Mouse (Mus musculus) limb, embryonic 13.5 days (tissue): ENCODE data around the gene 4921501E09Rik. TPM values are rescaled to one million over a fixed set of nuclear protein-coding genes. Genes with fewer than 3 reads are reported as not detected.
"Not testable (repeated sequence)": the region's sequence is repeated elsewhere in the genome, so short reads cannot be mapped to it uniquely, and the experiment has no call there.

Experiments
- ATAC-seq: fragments of 200-750 bp; cut with Nextera tagmentation; 2 replicates; pipeline ENCODE4 v1.8.0; 2017; ENCODE audit warnings: low read depth, moderate number of reproducible peaks, moderate TSS enrichment; ENCODE audit not compliant: low FRiP score
- H3K27ac ChIP-seq: fragments of 300-500 bp; sonication (generic); 2 replicates; pipeline ENCODE4 v1.5.1; 2015; ENCODE audit warnings: inconsistent platforms, mild to moderate bottlenecking, moderate library complexity
- H3K27me3 ChIP-seq: fragments of 300-500 bp; sonication (generic); 2 replicates; pipeline ENCODE4 v1.6.1; 2015; ENCODE audit warnings: mild to moderate bottlenecking, inconsistent platforms
- H3K36me3 ChIP-seq: fragments of 300-500 bp; sonication (generic); 2 replicates; pipeline ENCODE4 v1.6.1; 2015; ENCODE audit warnings: inconsistent platforms, mild to moderate bottlenecking, moderate library complexity
- H3K4me1 ChIP-seq: fragments of 300-500 bp; sonication (generic); 2 replicates; pipeline ENCODE4 v1.6.1; 2015; ENCODE audit warnings: inconsistent platforms
- H3K4me2 ChIP-seq: fragments of 300-500 bp; sonication (generic); replicated peaks from 2 replicates; pipeline ENCODE4 v1.6.1; 2015; ENCODE audit warnings: inconsistent platforms, mild to moderate bottlenecking, moderate library complexity
- H3K4me3 ChIP-seq: fragments of 300-500 bp; sonication (generic); 2 replicates; pipeline ENCODE4 v1.5.1; 2015; ENCODE audit warnings: moderate library complexity, mild to moderate bottlenecking, inconsistent platforms
- H3K9ac ChIP-seq: fragments of 300-500 bp; sonication (generic); 2 replicates; pipeline ENCODE4 v1.6.1; 2015; ENCODE audit warnings: mild to moderate bottlenecking, inconsistent platforms
- H3K9me3 ChIP-seq: fragments of 300-500 bp; sonication (generic); 2 replicates; pipeline ENCODE4 v1.6.1; 2016; ENCODE audit warnings: inconsistent platforms
- WGBS: fragments of 180-500 bp; shearing (Covaris S2); methylation state at CpG from one replicate; pipeline ENCODE4 v1.1.7; 2015; 5-methylcytosine and 5-hydroxymethylcytosine counted together
- polyA plus RNA-seq: library from polyadenylated mRNA; unstranded; fragments of >200 nt; fragmentation: Nextera tagmentation; extraction: Ambion mirVana; gene quantifications from 2 replicates; pipeline ENCODE4 v1.2.1, GENCODE M21; 2015

4921501E09Rik gene
- not detected in 2 replicates for polyA plus RNA-seq

DNA sequence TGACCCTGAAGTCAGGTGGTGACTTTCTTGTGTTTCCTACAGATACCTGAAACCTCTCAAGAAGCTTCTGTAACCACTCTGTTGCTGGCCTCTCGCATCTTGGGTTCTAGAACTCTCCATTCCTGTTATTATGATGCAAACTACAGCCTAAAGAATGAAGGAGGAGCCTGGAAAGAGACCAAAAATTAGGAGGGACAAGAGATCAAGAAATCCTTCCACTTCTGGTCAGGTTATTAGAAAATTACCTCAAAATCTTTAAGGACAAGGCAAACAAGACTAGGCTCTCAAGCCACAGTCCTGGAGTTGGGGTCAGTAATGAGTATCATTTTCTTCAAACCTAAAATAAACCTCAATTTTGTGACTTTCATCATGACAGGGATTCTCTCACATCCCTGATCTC, at the start of gene 4921501E09Rik:
Gene 4921501E09Rik, minus strand, starts transcription at position 101 of the 400 bp plus-strand sequence.
- no peak within 1 kb of the TSS for H3K4me2 ChIP-seq
- H3K27ac ChIP-seq = no peak within 1 kb of the TSS
- no peaks in the 10 kb centered on the region for H3K36me3 ChIP-seq
- ATAC-seq = no peak
- H3K4me1 ChIP-seq = no peaks in the 10 kb centered on the region
- WGBS = 32% methylated on average over 1 of the region's 1 CpGs
- no peaks in the 10 kb centered on the region for H3K9me3 ChIP-seq
- no peak within 1 kb of the TSS for H3K9ac ChIP-seq
- no peaks in the 10 kb centered on the region for H3K27me3 ChIP-seq
- H3K4me3 ChIP-seq = no peak within 1 kb of the TSS

DNA sequence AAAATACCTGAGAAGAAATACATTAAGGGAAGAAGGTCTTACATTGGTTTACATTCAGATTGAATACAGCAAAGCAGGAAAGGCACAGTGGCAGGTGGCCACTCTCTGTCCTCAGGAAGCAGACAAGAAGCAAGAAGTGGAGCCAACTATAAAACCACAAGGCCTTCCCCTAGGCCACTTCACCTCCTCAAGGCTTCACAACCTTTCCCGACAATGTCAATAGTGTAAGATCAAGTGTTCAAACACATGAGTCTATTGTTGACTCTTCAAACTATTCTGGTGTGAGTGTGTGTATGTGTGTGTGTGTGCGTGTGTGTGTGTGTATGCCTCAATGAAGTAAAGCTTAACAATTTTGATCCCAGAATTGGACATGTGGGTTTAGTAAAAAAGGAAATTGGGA, 29.5 kb upstream of the 4921501E09Rik start:
- Histone ChIP-seq H3K27ac (no peak overlapping the region), H3K27me3 (no peaks in the 10 kb centered on the region), H3K9ac (no peak overlapping the region), H3K4me3 (no peak overlapping the region), H3K36me3 (no peaks in the 10 kb centered on the region; the same call in 1 of the 2 replicates), H3K4me2 (no peak overlapping the region), H3K9me3 (no peaks in the 10 kb centered on the region), H3K4me1 (peaks cover 8% of the 10 kb centered on the region)
- no peak for ATAC-seq
- 87% methylated on average over 2 of the region's 2 CpGs for WGBS

DNA sequence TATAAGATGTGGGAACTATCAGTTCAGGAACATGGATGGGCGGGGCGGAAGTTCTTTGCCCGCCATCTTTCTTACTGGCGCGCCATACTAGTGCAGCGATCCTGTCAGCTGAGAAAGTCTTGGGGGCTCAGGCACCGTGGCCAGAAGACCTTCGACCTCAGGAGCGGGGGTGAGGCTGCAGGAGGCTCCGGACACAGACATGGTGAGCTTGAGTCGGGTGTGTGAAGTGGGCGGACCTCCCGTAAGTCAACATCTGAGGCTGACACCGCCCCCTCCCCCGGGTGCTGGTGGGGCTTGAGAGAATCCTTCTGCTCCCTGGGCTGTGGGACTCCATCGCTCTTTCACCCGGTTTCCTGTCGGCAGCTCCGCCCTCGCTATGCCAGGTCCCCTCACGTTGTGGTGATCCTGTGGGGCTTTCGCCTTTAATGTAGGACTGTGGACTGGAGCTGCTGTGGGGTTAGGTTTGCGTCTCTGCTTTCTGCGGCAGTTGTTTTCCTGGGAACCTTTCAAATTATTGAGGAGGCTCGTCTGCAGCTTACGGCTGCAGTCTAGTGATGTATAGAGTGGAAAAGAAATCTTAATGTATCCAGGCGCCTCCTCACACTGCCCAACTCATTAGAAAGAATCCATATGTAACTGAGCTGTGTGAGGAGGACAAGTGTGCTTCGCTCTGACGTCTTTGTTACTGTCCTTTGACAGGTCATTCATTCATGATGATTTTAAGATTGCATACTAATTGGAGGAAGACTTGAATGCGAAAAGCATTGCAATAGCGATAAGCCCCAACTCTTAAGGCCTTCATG, 24.7 kb upstream of the 4921501E09Rik start:
- no peaks in the 10 kb centered on the region for H3K27me3 ChIP-seq
- ATAC-seq = peak; percentile 72; the same call in 1 of the 2 replicates
- H3K9ac ChIP-seq = peak overlapping the region; percentile 78
- no peaks in the 10 kb centered on the region for H3K9me3 ChIP-seq
- WGBS = 4% methylated on average over 31 of the region's 31 CpGs
- H3K4me2 ChIP-seq = peak overlapping the region; percentile 78
- H3K27ac ChIP-seq = peak overlapping the region; percentile 85
- H3K4me3 ChIP-seq = peak overlapping the region; percentile 62
- peaks cover 12% of the 10 kb centered on the region for H3K4me1 ChIP-seq
- H3K36me3 ChIP-seq = no peaks in the 10 kb centered on the region; the same call in 1 of the 2 replicates

DNA sequence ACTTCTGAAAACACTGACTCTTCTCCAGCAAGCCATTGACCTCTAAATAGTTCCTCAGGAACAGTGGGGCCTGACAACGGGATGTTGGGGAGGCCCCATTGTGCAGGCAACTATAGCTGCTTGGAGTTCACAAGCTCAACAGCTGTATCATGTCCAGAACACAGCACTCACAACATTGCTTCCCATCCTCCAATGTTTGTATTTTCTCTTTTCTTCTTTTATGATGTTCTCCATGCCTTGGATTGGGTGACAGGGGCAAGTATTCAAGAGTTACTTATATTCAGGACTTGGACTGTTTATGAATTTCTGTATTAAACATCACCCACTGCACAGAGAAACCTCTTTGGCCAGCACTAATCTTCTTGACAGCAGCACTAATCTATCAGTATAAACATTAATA, 23.8 kb upstream of the 4921501E09Rik start:
- Histone ChIP-seq H3K27ac (no peak overlapping the region), H3K4me2 (no peak overlapping the region), H3K36me3 (no peaks in the 10 kb centered on the region; the same call in 1 of the 2 replicates), H3K9ac (no peak overlapping the region), H3K4me3 (no peak overlapping the region), H3K27me3 (no peaks in the 10 kb centered on the region), H3K9me3 (no peaks in the 10 kb centered on the region), H3K4me1 (peaks cover 12% of the 10 kb centered on the region)
- WGBS = 100% methylated on average over 1 of the region's 1 CpGs
- ATAC-seq = no peak

DNA sequence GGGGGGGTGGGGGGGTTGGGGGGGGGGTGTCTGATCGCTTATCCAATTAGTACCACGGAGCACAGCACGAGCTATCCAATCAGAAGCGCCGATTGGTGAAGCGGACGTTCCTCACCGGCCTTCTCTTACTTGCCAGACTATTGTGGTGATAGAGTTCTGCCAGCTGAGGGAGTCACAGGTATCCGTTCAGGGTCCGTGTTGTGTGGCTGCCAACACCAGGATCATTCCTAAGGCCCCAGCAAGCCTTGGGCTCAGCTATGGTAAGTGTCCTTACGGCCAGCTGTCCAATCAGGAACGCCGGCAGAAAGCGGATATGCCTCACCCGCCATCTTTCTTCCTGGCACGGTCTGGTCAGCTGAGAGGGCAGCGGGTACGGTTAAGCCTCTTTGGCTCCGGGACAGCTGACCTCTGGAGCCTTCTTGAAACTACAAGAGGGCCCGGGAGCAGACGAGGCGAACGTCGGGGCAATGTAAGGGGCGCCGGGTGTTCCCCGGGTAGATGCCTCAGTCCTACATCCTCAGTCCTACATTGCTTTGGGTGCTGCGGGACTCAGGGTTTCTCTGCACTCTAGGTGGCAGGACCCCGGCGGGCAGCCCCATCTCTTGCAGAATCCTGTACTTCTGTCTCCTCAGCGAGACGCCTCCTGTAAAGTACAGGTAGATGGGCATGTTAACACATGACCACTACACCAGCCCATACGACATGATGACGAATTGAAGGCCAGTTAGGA, 21.5 kb upstream of the 4921501E09Rik start, which contains the start of gene Zfp563:
Gene Zfp563, plus strand, starts transcription at position 91 of the 730 bp plus-strand sequence.
- Histone ChIP-seq H3K4me3 (peak within 1 kb of the TSS; percentile 68), H3K27ac (peak within 1 kb of the TSS; percentile 83; the same call in 1 of the 2 replicates), H3K36me3 (no peaks in the 10 kb centered on the region), H3K27me3 (no peaks in the 10 kb centered on the region), H3K4me1 (peaks cover 12% of the 10 kb centered on the region), H3K9ac (peak within 1 kb of the TSS; percentile 75), H3K4me2 (peak within 1 kb of the TSS; percentile 68), H3K9me3 (no peaks in the 10 kb centered on the region)
- ATAC-seq = peak; percentile 92
- WGBS = 4% methylated on average over 34 of the region's 34 CpGs

DNA sequence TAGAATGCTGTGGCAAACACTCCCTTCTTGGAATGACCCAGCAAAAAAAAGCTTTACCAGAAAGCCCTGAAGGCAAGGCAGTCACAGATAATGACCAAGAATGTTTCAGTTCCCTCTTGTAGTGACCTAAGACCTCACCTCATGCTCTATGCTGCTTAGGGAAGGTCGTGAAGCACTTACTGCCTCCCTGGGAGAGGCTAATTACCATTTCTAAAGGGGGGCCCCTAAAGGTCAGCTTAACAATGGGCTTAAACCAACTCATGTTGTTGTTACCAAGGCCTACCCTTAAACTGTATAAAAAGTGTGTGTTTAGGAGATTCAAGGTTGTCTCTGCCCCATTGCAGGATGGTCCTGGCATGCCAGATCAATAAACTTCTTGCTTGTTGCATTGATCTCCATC, 4.9 kb downstream of the 4921501E09Rik start:
- Histone ChIP-seq H3K9me3 (no peaks in the 10 kb centered on the region), H3K36me3 (no peaks in the 10 kb centered on the region), H3K27me3 (no peaks in the 10 kb centered on the region), H3K9ac (no peak overlapping the region), H3K4me1 (no peaks in the 10 kb centered on the region), H3K27ac (no peak overlapping the region), H3K4me3 (no peak overlapping the region), H3K4me2 (no peak overlapping the region)
- 9% methylated on average over 1 of the region's 1 CpGs for WGBS
- no peak for ATAC-seq

DNA sequence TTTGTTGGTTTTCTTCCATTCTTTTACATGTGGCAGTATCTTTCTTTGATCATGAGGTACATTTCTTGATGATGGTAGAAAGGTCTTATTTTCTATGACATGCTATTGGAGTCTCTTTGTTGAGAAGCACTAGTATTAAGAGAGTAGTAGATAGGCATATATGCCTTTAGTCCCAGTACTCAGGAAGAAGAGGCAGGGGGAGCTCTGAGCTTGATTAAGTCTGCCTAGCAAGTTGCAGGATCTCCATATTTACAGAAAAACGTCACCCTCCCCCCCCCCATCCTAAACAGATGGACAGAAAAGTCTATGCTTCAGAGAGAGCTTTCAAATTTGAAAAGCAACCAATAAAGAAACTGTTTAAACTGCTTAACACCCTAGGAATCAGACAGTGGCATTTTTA, 9.1 kb downstream of the 4921501E09Rik start:
- H3K9me3 ChIP-seq = no peaks in the 10 kb centered on the region
- H3K4me3 ChIP-seq = no peak overlapping the region
- H3K27me3 ChIP-seq = no peaks in the 10 kb centered on the region
- H3K36me3 ChIP-seq = no peaks in the 10 kb centered on the region
- H3K4me2 ChIP-seq = no peak overlapping the region
- 14% methylated on average over 1 of the region's 1 CpGs for WGBS
- ATAC-seq = no peak
- H3K4me1 ChIP-seq = no peaks in the 10 kb centered on the region
- no peak overlapping the region for H3K9ac ChIP-seq
- H3K27ac ChIP-seq = no peak overlapping the region

DNA sequence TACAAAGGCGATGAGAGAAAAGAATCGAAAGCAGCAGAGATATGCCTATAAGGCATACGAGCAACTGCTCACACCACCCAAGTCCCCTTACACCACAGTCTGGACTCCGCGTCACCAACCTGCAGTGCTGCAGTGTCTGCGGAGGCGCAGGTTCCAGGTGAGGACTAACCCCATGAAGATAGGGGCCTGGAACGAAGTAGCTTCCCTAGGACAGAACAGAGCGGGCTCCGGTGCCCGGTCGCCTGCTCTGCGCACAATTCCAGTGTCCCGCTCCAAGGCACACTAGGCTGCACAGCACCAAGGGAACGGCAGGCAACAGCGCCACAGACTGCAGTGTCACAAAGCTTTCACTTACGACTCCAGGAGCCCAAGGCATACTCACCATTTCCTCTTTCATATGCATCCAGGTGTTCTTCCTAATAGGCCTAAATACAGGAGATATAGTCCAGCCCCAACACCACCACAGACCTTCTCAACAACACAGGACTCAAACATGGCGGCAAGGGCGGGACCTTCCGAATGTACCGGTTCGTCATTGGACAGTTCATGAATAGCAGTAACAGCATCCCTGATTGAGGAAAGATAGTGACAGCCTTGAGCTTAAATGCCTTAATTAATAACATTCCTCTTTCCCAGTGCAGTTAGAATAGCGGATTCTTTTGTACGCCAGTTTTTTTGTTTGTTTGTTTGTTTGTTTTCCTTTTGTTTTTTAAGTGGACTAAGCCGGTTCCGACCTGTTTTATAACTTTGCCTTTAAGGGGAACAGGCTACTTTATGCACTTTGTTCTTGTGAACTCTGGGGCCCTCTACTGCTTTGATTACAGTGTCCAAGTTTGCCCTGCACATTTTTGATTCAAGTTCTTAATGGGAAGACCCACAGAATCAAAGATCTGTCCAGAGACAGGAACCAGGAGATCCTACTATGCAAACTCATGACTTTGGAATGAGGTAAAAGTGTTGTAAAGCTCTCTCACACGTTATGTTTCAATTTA, 34.7 kb downstream of the 4921501E09Rik start, which contains the start of gene Zfp763:
Gene Zfp763, minus strand, starts transcription at position 503 of the 992 bp plus-strand sequence.
- H3K27ac ChIP-seq = peak within 1 kb of the TSS; percentile 90
- H3K9ac ChIP-seq = peak within 1 kb of the TSS; percentile 88
- peaks cover 10% of the 10 kb centered on the region; the same call in 1 of the 2 replicates for H3K9me3 ChIP-seq
- H3K36me3 ChIP-seq = peaks cover 10% of the 10 kb centered on the region
- H3K4me1 ChIP-seq = no peaks in the 10 kb centered on the region
- ATAC-seq = peak; percentile 99
- H3K4me2 ChIP-seq = peak within 1 kb of the TSS; percentile 64
- H3K4me3 ChIP-seq = peak within 1 kb of the TSS; percentile 87
- no peaks in the 10 kb centered on the region for H3K27me3 ChIP-seq
- WGBS = 2% methylated on average over 27 of the region's 27 CpGs

DNA sequence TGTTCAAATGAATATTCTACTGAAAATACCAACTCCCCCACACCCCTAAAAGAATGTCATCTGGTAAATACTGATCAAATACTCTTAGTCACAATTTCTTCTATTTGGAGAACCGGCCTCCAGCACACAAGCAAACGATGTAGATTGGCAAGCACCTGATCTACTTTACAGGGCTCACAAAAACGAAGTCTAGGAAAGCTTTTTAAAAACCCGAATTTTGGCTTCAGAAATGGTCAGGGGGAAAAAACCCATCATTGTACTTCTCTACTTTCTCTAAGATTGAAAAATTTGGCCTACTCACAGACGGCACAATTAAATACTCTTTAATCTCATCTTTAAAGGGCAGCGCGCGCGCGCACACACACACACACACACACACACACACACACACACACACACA, 35.5 kb downstream of the 4921501E09Rik start:
- no peaks in the 10 kb centered on the region for H3K27me3 ChIP-seq
- H3K4me2 ChIP-seq = peak overlapping the region; percentile 64
- 20% methylated on average over 5 of the region's 10 CpGs for WGBS
- H3K4me1 ChIP-seq = no peaks in the 10 kb centered on the region
- ATAC-seq = no peak
- H3K36me3 ChIP-seq = peaks cover 14% of the 10 kb centered on the region
- peak overlapping the region; percentile 87 for H3K4me3 ChIP-seq
- H3K9me3 ChIP-seq = peaks cover 16% of the 10 kb centered on the region
- no peak overlapping the region for H3K27ac ChIP-seq
- peak overlapping the region; percentile 88 for H3K9ac ChIP-seq

DNA sequence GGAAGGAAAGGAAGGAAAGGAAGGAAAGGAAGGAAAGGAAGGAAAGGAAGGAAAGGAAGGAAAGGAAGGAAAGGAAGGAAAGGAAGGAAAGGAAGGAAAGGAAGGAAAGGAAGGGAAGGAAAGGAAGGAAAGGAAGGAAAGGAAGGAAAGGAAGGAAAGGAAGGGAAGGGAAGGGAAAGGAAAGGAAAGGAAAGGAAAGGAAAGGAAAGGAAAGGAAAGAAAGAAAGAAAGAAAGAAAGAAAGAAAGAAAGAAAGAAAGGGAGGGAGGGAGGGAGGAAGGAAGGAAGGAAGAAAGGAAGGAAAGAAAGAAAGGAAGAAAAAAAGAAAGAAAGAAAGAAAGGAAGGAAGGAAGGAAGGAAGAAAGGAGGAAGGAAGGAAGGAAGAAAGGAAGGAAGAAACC, 47.4 kb downstream of the 4921501E09Rik start:
- not testable (repeated sequence) for ATAC-seq, H3K27ac ChIP-seq, H3K4me1 ChIP-seq, H3K27me3 ChIP-seq, H3K4me3 ChIP-seq, H3K9ac ChIP-seq, H3K4me2 ChIP-seq
- Histone ChIP-seq H3K36me3 (peaks cover 88% of the 10 kb centered on the region), H3K9me3 (peaks cover 75% of the 10 kb centered on the region)
